Mouse (Mus musculus) C2C12 (cell line): ENCODE results near the gene En1. TPM values are rescaled to one million over a fixed set of nuclear protein-coding genes. Genes with fewer than 3 reads are reported as not detected.

Source experiments
- H3K27me3 ChIP-seq: one replicate; pipeline ENCODE4 v1.6.1; 2011; ENCODE audit not compliant: control insufficient read depth, insufficient read depth, insufficient read length
- H3K36me3 ChIP-seq: one replicate; pipeline ENCODE4 v1.6.1; 2011; ENCODE audit not compliant: control insufficient read depth, insufficient read depth
- H3K4me3 ChIP-seq: one replicate; pipeline ENCODE4 v1.5.1; 2011; ENCODE audit warnings: mild to moderate bottlenecking, control low read depth; ENCODE audit not compliant: poor library complexity, insufficient read depth, severe bottlenecking
- H3K79me2 ChIP-seq: one replicate; pipeline ENCODE4 v1.6.1; 2011; ENCODE audit not compliant: control insufficient read depth, insufficient read depth
- H3K79me3 ChIP-seq: one replicate; pipeline ENCODE4 v1.6.1; 2011; ENCODE audit warnings: low read depth, control low read depth
- H3ac ChIP-seq: one replicate; pipeline ENCODE3; 2011; ENCODE audit warnings: low read depth; ENCODE audit not compliant: control insufficient read depth, insufficient read length
- CEBPB ChIP-seq: IDR thresholded peaks from one replicate; pipeline ENCODE4 v1.6.1; 2011; ENCODE audit warnings: low read depth, mild to moderate bottlenecking, control low read depth, moderate library complexity
- CTCF ChIP-seq: IDR thresholded peaks from one replicate; pipeline ENCODE4 v1.5.1; 2011; ENCODE audit not compliant: control insufficient read depth, insufficient read depth, insufficient read length
- FOSL1 ChIP-seq: IDR thresholded peaks from one replicate; pipeline ENCODE4 v1.8.0; 2011; ENCODE audit warnings: mild to moderate bottlenecking, low read length; ENCODE audit not compliant: poor library complexity, insufficient read depth, severe bottlenecking
- MAX ChIP-seq: IDR thresholded peaks from one replicate; pipeline ENCODE4 v1.6.1; 2011; ENCODE audit warnings: mild to moderate bottlenecking, control low read depth
- MYOD1 ChIP-seq: IDR thresholded peaks from one replicate; pipeline ENCODE4 v1.6.1; 2011; ENCODE audit warnings: low read depth; ENCODE audit not compliant: control insufficient read depth, insufficient read length
- MYOG ChIP-seq: IDR thresholded peaks from one replicate; pipeline ENCODE4 v1.6.1; 2011; ENCODE audit not compliant: control insufficient read depth, insufficient read length; ENCODE audit errors: extremely low read depth
- USF1 ChIP-seq: IDR thresholded peaks from one replicate; pipeline ENCODE4 v1.6.1; 2011; ENCODE audit warnings: low read depth, mild to moderate bottlenecking, control low read depth, moderate library complexity
- polyA plus RNA-seq: library from polyadenylated mRNA; unstranded; fragments of >200 nt; fragmentation: generic; extraction: Trizol; gene quantifications from one replicate; pipeline ENCODE4 v1.2.1, GENCODE M21; 2012; ENCODE audit warnings: missing spikeins

En1 gene
- polyA plus RNA-seq, 1 experiment, result 11.5 TPM

DNA sequence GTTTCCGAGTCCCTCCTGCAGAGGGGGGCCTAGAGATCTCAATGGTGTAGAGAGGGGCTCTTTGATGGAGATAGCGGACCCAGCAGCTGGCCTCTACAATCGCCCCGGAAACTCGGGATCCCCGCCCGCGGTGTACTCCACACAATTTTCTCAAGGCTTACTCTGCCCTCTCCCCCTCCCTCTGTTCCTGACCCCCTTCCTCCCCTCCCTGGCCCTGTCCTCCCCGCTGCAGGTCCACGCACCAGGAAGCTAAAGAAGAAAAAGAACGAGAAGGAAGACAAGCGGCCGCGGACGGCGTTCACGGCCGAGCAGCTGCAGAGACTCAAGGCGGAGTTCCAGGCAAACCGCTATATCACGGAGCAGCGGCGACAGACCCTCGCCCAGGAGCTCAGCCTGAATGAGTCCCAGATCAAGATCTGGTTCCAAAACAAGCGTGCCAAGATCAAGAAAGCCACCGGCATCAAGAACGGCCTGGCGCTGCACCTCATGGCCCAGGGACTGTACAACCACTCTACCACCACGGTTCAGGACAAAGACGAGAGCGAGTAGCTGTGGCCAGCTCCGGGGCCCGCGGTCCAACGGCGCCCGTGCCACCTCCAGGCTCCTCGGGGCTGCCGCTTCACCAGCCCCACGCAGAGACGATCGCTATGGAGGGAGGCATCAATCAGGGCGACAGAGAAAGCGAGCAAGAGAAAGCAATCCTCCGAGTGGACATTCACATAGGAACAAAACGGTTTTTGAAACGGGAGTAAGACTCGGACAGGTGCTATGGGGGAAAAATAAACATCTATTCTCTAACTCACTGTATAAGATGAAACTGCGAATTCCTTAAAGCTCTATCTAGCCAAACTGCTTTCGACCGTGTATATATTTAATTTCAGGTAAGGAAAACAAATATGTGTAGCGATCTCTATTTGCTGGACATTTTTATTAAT, 4.7 kb downstream of the En1 start:
- H3K79me2 ChIP-seq, result peaks cover 66% of the 10 kb centered on the region
- H3ac ChIP-seq, result peak overlapping the region; percentile 91
- TF ChIP-seq MYOG (no peak), USF1 (no peak), CTCF (no peak), MYOD1 (no peak), MAX (no peak), FOSL1 (no peak)
- H3K4me3 ChIP-seq, result peak overlapping the region; percentile 31
- peaks cover 22% of the 10 kb centered on the region for H3K79me3 ChIP-seq
- no peaks in the 10 kb centered on the region for H3K27me3 ChIP-seq
- no peaks in the 10 kb centered on the region for H3K36me3 ChIP-seq

DNA sequence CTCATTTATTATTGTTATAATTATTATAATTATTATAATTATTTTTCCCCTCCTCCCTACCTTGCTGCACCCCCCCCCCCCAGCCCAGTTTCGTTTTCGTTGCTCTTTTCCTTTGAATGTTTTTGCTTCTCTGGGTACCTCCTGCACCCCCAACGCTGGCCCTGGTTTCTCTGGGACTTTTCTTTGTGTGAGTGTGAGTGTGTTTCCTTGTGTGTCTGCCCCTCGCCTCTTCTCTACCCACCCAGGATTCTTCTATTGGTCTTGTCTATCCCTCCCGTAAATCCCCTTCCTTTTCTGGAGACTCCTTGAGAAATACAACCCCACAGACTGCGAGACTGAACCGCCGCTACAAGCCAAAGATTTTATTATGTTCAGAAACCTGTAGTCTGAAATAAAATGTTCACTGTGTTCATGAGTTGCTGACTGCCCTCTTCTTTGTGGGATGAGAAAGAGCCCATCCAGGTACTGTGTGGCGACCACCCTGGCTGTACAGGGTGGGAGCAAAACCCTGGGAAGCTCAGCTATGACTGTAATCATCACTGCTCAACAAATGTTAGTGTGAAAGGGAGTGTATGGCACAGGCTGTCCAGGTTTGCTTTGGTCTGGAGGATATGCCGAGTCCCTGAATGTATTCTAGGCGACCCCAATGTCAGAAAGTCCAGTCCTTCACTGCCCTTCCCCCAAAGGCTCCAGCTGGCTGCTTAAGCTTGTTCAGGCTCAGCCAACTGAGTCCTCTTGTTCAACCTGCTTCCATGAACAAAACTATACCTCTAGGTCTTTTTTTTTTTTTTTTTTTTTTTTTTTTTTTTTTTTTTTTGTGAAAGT, 5.6 kb downstream of the En1 start:
- Histone ChIP-seq H3K4me3 (peak overlapping the region; percentile 31), H3K27me3 (no peaks in the 10 kb centered on the region), H3K36me3 (no peaks in the 10 kb centered on the region), H3K79me2 (peaks cover 66% of the 10 kb centered on the region), H3ac (peak overlapping the region; percentile 23), H3K79me3 (peaks cover 22% of the 10 kb centered on the region)
- TF ChIP-seq CEBPB, result no peak
- no peak for TF ChIP-seq CTCF
- TF ChIP-seq MYOG, result no peak
- TF ChIP-seq MAX, result no peak
- no peak for TF ChIP-seq USF1
- no peak for TF ChIP-seq MYOD1
- no peak for TF ChIP-seq FOSL1

DNA sequence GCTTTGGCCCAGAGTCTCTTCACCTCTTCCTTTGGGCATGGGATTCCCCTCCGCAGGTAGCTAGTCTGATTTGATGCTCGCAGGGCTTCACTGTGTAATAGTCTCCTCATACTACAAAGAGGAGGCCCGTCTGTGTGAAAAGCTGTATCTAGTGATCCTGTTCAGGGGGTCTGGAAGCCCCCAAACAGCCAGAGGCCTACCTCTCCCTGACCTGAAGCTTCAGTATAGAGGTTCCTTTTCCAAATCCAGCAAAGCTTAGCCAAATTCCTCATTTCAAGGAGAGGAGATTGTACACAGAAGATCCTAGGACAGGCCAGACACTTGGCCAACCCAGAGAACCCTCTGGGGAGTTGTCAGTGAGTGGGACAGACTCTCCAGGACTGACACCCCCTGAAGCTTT, 6.2 kb downstream of the En1 start:
- Histone ChIP-seq H3K27me3 (no peaks in the 10 kb centered on the region), H3ac (no peak overlapping the region), H3K79me3 (peaks cover 22% of the 10 kb centered on the region), H3K36me3 (no peaks in the 10 kb centered on the region), H3K79me2 (peaks cover 62% of the 10 kb centered on the region), H3K4me3 (no peak overlapping the region)
- TF ChIP-seq MAX, result no peak
- TF ChIP-seq CEBPB, result no peak
- no peak for TF ChIP-seq FOSL1
- no peak for TF ChIP-seq MYOG
- no peak for TF ChIP-seq USF1
- no peak for TF ChIP-seq CTCF
- TF ChIP-seq MYOD1, result no peak

DNA sequence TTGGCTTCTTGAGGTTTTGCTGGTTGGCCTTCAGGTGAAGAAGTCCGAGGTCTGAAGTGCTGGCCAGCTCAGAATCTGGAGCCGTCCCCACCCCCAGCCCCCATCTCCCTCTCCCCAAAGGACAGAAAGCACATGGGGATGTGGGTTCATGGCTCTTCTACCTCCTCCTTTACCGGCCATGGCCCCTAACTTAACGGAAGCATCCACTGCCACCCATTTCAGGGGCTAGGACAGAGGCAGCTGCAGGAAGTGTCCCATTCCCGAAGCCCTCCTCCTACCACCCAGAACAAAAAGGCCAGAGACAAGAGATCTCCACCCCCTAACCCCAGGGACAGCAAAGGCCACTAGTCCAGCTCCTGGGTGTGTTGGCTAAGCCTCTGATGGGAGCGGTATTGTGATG, 7.4 kb downstream of the En1 start:
- no peak overlapping the region for H3ac ChIP-seq
- H3K36me3 ChIP-seq, result no peaks in the 10 kb centered on the region
- H3K79me3 ChIP-seq, result peaks cover 17% of the 10 kb centered on the region
- no peaks in the 10 kb centered on the region for H3K27me3 ChIP-seq
- TF ChIP-seq USF1 (no peak), CTCF (no peak), MYOD1 (no peak), MYOG (no peak), FOSL1 (no peak), CEBPB (no peak), MAX (no peak)
- H3K79me2 ChIP-seq, result peaks cover 50% of the 10 kb centered on the region
- no peak overlapping the region for H3K4me3 ChIP-seq

DNA sequence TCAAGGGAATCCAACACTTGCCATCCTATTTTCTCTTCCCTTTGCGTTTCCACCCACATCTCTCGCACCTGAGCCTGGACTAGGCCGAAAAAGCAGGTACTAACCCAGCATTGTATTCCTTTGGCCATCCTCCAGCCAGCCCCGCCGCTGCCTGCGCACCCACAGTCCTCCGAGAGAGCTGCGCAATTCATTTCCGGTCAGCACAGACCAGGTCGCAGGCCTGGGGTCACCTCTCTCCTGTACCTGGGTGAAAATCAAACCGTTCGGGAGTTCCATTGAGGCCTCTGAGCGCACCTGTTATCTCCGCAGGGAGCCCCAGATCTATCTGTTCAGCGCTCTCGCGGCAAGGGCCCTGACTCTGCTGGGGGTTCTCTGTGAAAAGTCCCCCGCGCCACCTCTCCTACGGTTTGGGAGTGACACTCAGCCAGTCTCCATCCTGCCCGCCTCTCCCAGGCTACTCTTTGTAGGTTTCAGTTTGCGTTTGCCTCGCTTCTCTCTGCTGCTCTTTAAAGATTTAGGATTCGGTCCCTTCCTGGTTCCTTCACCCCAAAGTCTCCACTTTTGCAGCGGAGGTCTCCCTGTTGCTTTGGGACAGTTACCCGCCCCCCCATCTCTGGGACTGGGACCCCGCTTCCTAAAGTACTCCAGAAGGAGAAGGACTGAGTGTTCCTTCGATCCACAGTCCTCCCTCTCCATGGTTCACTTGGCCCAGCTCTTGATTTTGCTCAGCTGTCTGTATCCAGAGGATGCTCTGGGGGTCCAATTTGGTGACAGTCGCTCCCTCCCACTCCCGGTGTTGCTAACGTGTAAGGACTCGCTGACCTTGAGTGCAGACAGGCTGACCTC, 11.5 kb downstream of the En1 start:
- H3K27me3 ChIP-seq, result no peaks in the 10 kb centered on the region
- H3ac ChIP-seq, result no peak overlapping the region
- no peaks in the 10 kb centered on the region for H3K79me3 ChIP-seq
- TF ChIP-seq FOSL1, result no peak
- no peak for TF ChIP-seq MYOD1
- no peak for TF ChIP-seq MYOG
- no peak for TF ChIP-seq CEBPB
- no peak for TF ChIP-seq CTCF
- TF ChIP-seq USF1, result no peak
- no peak for TF ChIP-seq MAX
- no peak overlapping the region for H3K4me3 ChIP-seq
- peaks cover 11% of the 10 kb centered on the region for H3K79me2 ChIP-seq
- no peaks in the 10 kb centered on the region for H3K36me3 ChIP-seq
